Mouse (Mus musculus) cerebral cortex, adult 2 months (tissue): Measurements from ENCODE around the gene Evi2b.

ENCODE experiments used
- WGBS: fragments of 180-500 bp; shearing (Covaris S2); methylation state at CpG from one replicate; pipeline ENCODE4 v1.1.7; 2018; 5-methylcytosine and 5-hydroxymethylcytosine counted together

Evi2b gene

DNA sequence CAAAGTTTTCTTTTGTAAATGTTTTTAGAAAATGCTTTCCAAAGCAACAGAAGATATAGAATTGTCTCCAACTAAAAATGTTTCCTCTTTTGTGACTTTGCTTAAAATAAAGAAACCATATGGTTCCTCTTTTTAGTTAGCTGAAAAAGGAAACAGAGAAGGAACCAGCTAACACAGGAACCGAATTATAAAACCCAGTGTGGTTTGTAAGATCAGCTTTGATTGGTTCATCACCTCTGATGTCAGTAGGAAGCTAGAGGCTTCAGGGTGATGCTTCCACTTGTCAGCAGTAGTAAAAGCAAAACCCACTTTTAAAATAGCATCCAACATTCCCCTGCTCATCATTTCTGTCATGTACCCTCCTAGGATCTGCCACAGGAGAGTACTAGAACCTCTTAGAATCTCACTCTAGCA, 3.7 kb downstream of the Evi2b start:
- WGBS: 32% methylated on average over 1 of the region's 1 CpGs

DNA sequence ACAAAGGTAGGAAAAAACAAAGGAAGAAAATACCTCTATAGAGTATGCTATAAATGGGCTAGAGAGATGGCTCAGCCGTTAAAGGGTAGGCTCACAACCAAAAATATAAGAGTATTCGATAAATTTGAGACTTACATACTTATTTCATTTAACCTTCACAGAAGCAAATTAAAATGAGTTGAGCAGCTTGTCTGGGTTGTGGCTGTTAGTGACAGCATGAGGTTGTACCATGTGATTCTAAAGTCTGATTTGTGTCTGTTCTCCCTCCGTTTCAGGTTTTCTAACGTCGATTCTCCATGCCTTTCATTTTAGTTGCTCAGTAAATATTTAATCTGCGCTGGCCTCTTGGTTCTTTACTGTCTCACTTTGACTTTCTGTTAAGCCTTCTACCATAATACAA, 4.3 kb downstream of the Evi2b start:
- WGBS: 43% methylated on average over 6 of the region's 6 CpGs

DNA sequence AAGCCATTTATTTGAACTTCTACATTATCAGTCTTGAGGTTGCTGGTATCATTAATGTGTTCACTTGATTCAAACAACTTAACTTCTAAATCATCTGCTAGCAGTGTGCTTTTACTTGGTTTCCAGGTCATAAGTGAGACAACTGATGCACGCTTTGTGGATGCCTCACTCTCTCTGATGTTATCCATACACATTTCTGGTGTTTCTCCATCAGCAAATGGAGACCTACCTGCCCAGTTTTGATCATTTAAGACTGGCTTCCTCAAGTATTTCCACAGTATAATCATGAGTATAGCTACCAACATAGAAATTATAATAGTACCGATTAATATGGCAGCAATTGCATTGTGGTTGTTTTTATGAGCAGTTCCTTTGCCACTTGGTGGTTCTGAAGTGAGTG, 7.8 kb downstream of the Evi2b start:
- WGBS: 93% methylated on average over 2 of the region's 2 CpGs

DNA sequence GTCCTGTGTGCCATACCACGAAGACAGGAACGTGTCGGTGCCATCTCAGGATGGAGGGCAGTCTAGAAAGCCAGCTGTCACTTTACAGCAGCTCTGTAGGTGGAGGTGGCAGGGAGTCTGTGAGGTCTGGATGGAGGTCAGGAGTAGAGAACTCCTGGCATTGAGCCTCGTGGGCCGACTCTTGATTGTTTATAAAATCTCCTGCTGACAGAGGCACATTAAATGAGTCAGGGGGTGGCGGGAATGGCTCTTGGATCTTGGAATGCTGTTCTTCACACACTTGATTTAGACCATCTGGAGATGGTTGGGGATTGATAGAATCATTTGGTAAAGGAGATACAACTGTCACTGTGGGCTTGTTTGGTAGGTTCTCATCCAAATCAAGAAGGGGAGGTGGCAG, 8.2 kb downstream of the Evi2b start:
- WGBS: 63% methylated on average over 6 of the region's 6 CpGs

DNA sequence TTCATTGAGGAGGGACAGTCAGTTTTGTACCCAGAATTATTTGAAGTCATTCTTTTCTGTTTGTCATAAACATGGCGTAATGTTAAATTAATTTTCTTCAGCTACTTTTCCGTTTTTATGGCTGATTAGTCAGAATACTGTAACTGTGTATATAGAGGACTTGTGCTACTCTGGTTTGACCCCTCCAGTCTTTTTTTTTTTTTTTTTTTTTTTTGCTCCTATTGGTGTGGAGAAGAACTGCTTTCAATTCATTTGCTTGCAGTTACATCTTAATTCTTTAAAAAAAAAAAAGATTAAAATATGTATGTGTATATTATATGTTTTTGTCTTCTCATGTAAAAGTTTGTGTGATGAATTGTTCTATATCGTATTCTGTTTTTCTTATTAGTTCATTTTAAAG, 11.6 kb downstream of the Evi2b start:
- WGBS: 94% methylated on average over 3 of the region's 3 CpGs

DNA sequence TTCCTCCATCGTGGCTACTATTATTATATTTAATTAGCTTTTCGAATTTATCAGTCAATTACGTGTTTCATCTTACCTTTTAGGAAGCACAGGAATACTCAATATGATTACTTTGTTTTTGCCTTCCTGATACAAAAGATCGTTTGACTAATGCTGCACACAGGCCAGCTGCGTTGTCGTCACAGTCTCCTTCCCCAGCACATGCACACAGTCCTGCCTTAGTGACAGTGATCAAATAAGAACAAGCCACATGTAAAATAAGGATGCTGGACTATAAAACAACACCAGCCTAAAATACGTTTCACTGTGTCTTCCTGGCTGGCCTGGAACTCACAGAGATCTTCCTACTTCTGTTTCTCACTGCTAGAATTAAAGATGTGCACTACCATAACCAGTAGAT, 19.1 kb downstream of the Evi2b start:
- 40% methylated on average over 7 of the region's 7 CpGs for WGBS

DNA sequence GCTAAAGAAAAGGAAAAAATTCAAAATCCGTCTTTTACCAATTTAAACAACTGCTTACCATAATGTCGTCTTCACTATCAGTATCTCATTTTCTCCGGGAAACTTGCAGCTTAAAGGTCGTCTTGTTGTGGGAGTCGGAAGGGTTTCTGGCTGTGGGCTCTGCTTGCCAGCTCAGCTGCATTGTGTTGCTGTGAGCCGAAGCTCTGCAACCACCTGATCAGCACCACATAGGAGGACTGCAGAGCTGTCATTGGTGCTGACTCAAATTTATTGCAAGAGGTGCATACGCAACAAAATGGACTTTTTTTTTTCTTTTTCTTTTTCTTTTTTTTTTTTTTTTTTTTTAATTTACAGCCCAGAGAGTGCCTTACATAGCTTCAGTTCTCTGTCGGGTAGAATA, 19.7 kb downstream of the Evi2b start, which contains the start of gene Omg:
Omg (minus strand) TSS at position 240 of the 400 bp plus-strand sequence.
- 23% methylated on average over 8 of the region's 8 CpGs for WGBS

DNA sequence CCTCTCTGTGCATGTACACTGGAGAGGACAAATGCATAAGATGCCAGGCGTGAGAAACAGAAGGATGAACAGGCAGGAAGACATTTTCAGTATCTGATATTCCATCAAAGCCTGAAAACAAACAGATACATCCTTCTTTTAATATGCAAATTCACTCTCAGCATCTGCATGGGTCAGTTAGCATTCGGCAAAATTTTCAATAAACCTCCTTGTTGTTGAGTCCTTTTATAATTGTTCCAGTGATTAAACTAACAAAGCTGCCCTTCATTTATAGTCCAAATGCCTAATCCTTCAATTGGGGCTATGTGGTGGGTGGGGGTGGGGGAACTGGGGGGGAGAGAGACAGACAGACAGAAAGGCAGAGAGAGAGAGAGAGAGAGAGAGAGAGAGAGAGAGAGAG, 20.6 kb downstream of the Evi2b start:
- 15% methylated on average over 2 of the region's 2 CpGs for WGBS

DNA sequence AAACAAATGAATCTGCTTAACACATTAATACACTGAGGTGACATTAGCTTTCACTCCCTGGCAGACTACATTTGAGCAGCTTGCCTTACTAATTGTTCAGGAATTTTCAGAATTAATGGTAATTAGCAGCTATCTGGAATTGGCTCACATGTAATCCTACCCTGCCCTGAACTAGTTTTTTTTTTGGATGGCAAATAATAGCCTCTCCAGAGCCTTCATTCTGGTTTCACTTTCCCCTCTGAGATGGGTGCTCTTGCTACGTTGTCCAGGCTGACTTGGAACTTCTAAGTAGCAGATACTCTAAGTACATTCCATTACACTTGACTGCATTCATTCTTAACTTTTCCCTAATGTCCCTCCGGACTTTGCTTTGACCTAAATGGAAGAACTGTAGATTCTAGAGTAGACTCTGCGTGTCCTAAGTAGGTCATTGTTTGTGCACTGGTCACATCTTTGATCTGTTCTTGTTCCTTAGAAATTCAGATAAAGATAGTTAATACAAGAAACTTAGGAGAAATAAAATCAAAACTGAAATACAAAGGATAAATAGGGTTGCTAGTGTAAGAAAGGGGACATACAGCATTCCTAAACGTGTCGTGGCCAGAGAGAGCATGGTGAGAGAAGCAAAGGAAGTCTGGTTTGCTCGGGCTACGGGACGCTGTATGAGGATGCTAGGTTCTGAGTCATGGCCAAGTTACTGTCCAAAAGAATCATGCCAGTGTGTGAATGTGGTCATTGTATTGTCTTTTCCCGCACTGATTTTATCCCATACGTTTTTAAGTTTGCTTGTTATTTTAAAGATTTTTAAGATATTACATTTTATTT, 28.4 kb downstream of the Evi2b start:
- WGBS: 43% methylated on average over 10 of the region's 10 CpGs

DNA sequence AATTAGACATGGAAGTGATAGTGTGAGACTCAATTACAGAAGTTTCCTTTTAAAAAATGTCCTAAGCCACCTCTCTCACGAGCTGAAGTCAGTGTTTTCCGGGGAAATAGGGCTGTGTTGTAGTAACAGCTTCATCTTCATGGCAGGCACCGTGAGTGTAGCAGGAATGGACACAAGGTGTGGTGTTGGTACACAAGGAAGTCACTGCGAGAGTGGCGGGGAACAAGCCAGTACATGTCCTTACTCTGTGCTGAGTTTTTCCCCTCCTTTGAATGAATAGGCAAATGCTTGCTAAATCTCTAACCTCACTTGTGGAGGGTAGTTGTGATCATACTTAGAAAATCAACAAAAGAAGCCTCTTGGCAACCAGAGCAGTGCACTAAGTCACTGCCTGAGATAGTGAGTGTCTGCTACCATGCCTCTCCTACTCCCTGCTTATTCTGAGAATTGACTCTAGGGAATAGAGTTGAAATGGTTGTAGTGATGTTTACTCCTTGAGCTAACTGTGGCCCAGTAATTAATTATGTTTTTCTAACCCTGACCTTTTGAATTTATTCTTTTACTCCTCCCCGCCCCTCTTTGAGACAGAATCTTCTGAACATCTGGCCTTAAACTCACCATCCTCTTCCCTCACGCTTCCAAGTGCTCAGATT, 39.6 kb downstream of the Evi2b start:
- 85% methylated on average over 7 of the region's 7 CpGs for WGBS

DNA sequence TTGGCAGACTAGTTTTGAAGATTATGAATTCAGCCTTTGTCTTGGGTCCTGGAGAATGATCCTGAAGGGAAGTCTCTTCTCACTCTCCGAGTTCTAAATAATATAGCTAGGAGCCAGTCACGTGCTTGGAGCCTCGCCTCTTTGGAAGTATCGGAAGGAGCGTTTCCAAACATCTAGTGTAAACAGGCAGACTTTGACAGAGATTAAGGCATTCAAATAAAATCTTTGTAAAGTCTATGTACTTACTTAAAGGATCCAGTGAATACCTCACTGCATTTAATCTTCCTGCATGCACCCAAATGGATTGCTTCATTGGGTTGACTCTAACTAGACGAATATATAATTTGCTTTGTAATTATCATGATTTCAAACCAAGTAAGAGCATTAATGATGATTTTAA, 40.2 kb downstream of the Evi2b start:
- WGBS: 88% methylated on average over 6 of the region's 6 CpGs

DNA sequence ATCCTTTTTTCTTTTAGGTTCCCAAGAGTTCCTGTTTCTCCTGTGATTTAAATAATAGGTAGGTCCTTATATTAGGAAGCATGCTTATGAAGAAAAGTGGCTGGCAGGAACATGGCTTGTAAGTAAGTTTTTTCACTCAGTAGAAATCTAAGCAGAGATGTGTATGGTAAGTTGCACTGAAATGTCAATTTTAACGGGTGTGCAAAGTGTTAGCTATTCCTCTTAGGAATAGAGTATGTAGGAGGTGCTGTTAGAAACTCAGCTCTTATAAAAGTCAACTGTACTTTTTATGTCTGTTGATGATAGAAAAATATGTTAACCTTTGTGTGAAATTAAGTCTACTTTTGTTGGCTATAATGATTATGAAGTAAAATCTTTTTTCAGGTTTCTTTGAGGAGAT, 55.5 kb downstream of the Evi2b start:
- 34% methylated on average over 1 of the region's 1 CpGs for WGBS
